Mouse (Mus musculus) forebrain, embryonic 16.5 days (tissue): ENCODE measurements around the gene Ulk4. TPM values are rescaled to one million over a fixed set of nuclear protein-coding genes. Genes with fewer than 3 reads are reported as not detected.

ENCODE experiments used
- ATAC-seq: fragments of 200-750 bp; cut with Nextera tagmentation; 2 replicates; pipeline ENCODE4 v1.8.0; 2017; ENCODE audit warnings: mild to moderate bottlenecking, moderate library complexity
- H3K27ac ChIP-seq: fragments of 300-500 bp; sonication (generic); 2 replicates; pipeline ENCODE4 v1.5.1; 2014; ENCODE audit warnings: low read length, control low read depth
- H3K27me3 ChIP-seq: fragments of 300-500 bp; sonication (generic); replicated peaks from 2 replicates; pipeline ENCODE4 v1.6.1; 2014; ENCODE audit warnings: low read length; ENCODE audit not compliant: control insufficient read depth, insufficient read depth
- H3K36me3 ChIP-seq: fragments of 300-500 bp; sonication (generic); 2 replicates; pipeline ENCODE4 v1.6.1; 2014; ENCODE audit not compliant: control insufficient read depth, insufficient read depth
- H3K4me1 ChIP-seq: fragments of 300-500 bp; sonication (generic); replicated peaks from 2 replicates; pipeline ENCODE4 v1.6.1; 2014; ENCODE audit warnings: low read length; ENCODE audit not compliant: control insufficient read depth, insufficient read depth
- H3K4me2 ChIP-seq: fragments of 300-500 bp; sonication (generic); 2 replicates; pipeline ENCODE4 v1.6.1; 2014; ENCODE audit warnings: mild to moderate bottlenecking, low read length, control low read depth
- H3K4me3 ChIP-seq: fragments of 300-500 bp; sonication (generic); replicated peaks from 2 replicates; pipeline ENCODE4 v1.5.1; 2014; ENCODE audit warnings: mild to moderate bottlenecking, low read length, control low read depth
- H3K9ac ChIP-seq: fragments of 300-500 bp; sonication (generic); replicated peaks from 2 replicates; pipeline ENCODE4 v1.6.1; 2014; ENCODE audit warnings: low read depth, low read length, control low read depth
- H3K9me3 ChIP-seq: fragments of 300-500 bp; sonication (generic); 2 replicates; pipeline ENCODE4 v1.6.1; 2016; ENCODE audit warnings: low read length; ENCODE audit not compliant: control insufficient read depth
- WGBS: fragments of 180-500 bp; shearing (Covaris S2); extraction: QIAGEN DNeasy Blood & Tissue Kit; methylation state at CpG from one replicate; pipeline ENCODE4 v1.1.7; 2014; 5-methylcytosine and 5-hydroxymethylcytosine counted together
- polyA plus RNA-seq: library from polyadenylated mRNA; unstranded; fragments of >200 nt; fragmentation: Nextera tagmentation; extraction: Ambion mirVana; gene quantifications from 2 replicates; pipeline ENCODE4 v1.2.1, GENCODE M21; 2015

Gene Ulk4
- polyA plus RNA-seq, 1 experiment from 2014 or later = 115 TPM

GRCm38 (mm10) chr9:121313656-121314374 is 36.8 kb upstream of the Ulk4 start:
- under 1% methylated on average over 21 of the region's 21 CpGs for WGBS
- peak overlapping the region; percentile 24 for H3K9ac ChIP-seq
- H3K36me3 ChIP-seq = no peaks in the 10 kb centered on the region
- peak; percentile 36 for ATAC-seq
- peaks cover 71% of the 10 kb centered on the region for H3K4me1 ChIP-seq
- no peaks in the 10 kb centered on the region for H3K27me3 ChIP-seq
- H3K4me3 ChIP-seq = peak overlapping the region; percentile 21
- H3K27ac ChIP-seq = peak overlapping the region; percentile 83
- peak overlapping the region; percentile 42 for H3K4me2 ChIP-seq
- no peaks in the 10 kb centered on the region for H3K9me3 ChIP-seq

- peaks cover 67% of the 10 kb centered on the region for H3K4me1 ChIP-seq
- no peaks in the 10 kb centered on the region for H3K9me3 ChIP-seq
- no peaks in the 10 kb centered on the region for H3K27me3 ChIP-seq
- no peak overlapping the region for H3K4me2 ChIP-seq
- H3K9ac ChIP-seq = peak overlapping the region; percentile 19; the same call in 1 of the 2 replicates
- H3K4me3 ChIP-seq = no peak overlapping the region
- 15% methylated on average over 10 of the region's 10 CpGs for WGBS
- 0 out of 2 replicates have a peak, but pooled peaks have one; percentile 34 for ATAC-seq
- H3K36me3 ChIP-seq = no peaks in the 10 kb centered on the region
- peak overlapping the region; percentile 83 for H3K27ac ChIP-seq
These were observed 35.4 kb upstream of the Ulk4 start for GRCm38 (mm10) chr9:121312237-121312891.

GRCm38 (mm10) chr9:121311846-121312236 is 34.8 kb upstream of the Ulk4 start:
- H3K9ac ChIP-seq = no peak overlapping the region
- H3K27me3 ChIP-seq = no peaks in the 10 kb centered on the region
- no peaks in the 10 kb centered on the region for H3K36me3 ChIP-seq
- 54% methylated on average over 6 of the region's 6 CpGs for WGBS
- no peaks in the 10 kb centered on the region for H3K9me3 ChIP-seq
- no peak for ATAC-seq
- H3K27ac ChIP-seq = peak overlapping the region; percentile 83
- no peak overlapping the region for H3K4me3 ChIP-seq
- H3K4me1 ChIP-seq = peaks cover 62% of the 10 kb centered on the region
- no peak overlapping the region for H3K4me2 ChIP-seq

GRCm38 (mm10) chr9:121310501-121310900 is 33.5 kb upstream of the Ulk4 start:
- Histone ChIP-seq H3K9me3 (no peaks in the 10 kb centered on the region), H3K27ac (peak overlapping the region; percentile 42), H3K36me3 (no peaks in the 10 kb centered on the region), H3K27me3 (no peaks in the 10 kb centered on the region), H3K4me3 (no peak overlapping the region), H3K9ac (0 out of 2 replicates have a peak overlapping the region, but pooled peaks have one; percentile 19), H3K4me2 (no peak overlapping the region), H3K4me1 (peaks cover 52% of the 10 kb centered on the region)
- no peak for ATAC-seq
- WGBS = 46% methylated on average over 7 of the region's 7 CpGs

- WGBS = 45% methylated on average over 4 of the region's 4 CpGs
- Histone ChIP-seq H3K9me3 (no peaks in the 10 kb centered on the region), H3K27ac (no peak overlapping the region), H3K4me3 (no peak overlapping the region), H3K9ac (no peak overlapping the region), H3K4me2 (no peak overlapping the region), H3K27me3 (no peaks in the 10 kb centered on the region), H3K36me3 (no peaks in the 10 kb centered on the region), H3K4me1 (peaks cover 44% of the 10 kb centered on the region)
- no peak for ATAC-seq
These were observed 32.3 kb upstream of the Ulk4 start for GRCm38 (mm10) chr9:121309287-121309686.

- H3K27me3 ChIP-seq = no peaks in the 10 kb centered on the region
- no peak for ATAC-seq
- H3K4me2 ChIP-seq = no peak overlapping the region
- H3K4me1 ChIP-seq = peaks cover 34% of the 10 kb centered on the region
- H3K27ac ChIP-seq = no peak overlapping the region
- no peaks in the 10 kb centered on the region for H3K9me3 ChIP-seq
- no peaks in the 10 kb centered on the region for H3K36me3 ChIP-seq
- H3K9ac ChIP-seq = no peak overlapping the region
- WGBS = 83% methylated on average over 4 of the region's 4 CpGs
- H3K4me3 ChIP-seq = no peak overlapping the region
These were observed 28.5 kb upstream of the Ulk4 start for GRCm38 (mm10) chr9:121305456-121305855.

- Histone ChIP-seq H3K27ac (no peak overlapping the region), H3K4me3 (no peak overlapping the region), H3K9ac (no peak overlapping the region), H3K36me3 (no peaks in the 10 kb centered on the region), H3K4me1 (peaks cover 37% of the 10 kb centered on the region), H3K9me3 (no peaks in the 10 kb centered on the region), H3K27me3 (no peaks in the 10 kb centered on the region), H3K4me2 (no peak overlapping the region)
- ATAC-seq = no peak
- WGBS = 34% methylated on average over 10 of the region's 10 CpGs
These were observed 27.5 kb upstream of the Ulk4 start for GRCm38 (mm10) chr9:121304520-121304919.

- ATAC-seq = peak; percentile 61
- H3K27me3 ChIP-seq = no peaks in the 10 kb centered on the region
- H3K4me1 ChIP-seq = peaks cover 40% of the 10 kb centered on the region
- no peaks in the 10 kb centered on the region for H3K36me3 ChIP-seq
- 13% methylated on average over 9 of the region's 9 CpGs for WGBS
- no peak overlapping the region for H3K4me3 ChIP-seq
- peak overlapping the region; percentile 31; the same call in 1 of the 2 replicates for H3K27ac ChIP-seq
- peak overlapping the region; percentile 27 for H3K4me2 ChIP-seq
- no peaks in the 10 kb centered on the region for H3K9me3 ChIP-seq
- peak overlapping the region; percentile 33; the same call in 1 of the 2 replicates for H3K9ac ChIP-seq
These were observed 26.8 kb upstream of the Ulk4 start for GRCm38 (mm10) chr9:121303748-121304147.

GRCm38 (mm10) chr9:121303086-121303485 is 26.1 kb upstream of the Ulk4 start:
- Histone ChIP-seq H3K9me3 (no peaks in the 10 kb centered on the region), H3K4me1 (peaks cover 46% of the 10 kb centered on the region), H3K4me3 (no peak overlapping the region), H3K27ac (peak overlapping the region; percentile 8; the same call in 1 of the 2 replicates), H3K36me3 (no peaks in the 10 kb centered on the region), H3K9ac (no peak overlapping the region), H3K4me2 (no peak overlapping the region), H3K27me3 (no peaks in the 10 kb centered on the region)
- ATAC-seq = no peak
- WGBS = 36% methylated on average over 6 of the region's 6 CpGs
